Mouse (Mus musculus): ENCODE data around the gene Il17rb.

Gene Il17rb

DNA sequence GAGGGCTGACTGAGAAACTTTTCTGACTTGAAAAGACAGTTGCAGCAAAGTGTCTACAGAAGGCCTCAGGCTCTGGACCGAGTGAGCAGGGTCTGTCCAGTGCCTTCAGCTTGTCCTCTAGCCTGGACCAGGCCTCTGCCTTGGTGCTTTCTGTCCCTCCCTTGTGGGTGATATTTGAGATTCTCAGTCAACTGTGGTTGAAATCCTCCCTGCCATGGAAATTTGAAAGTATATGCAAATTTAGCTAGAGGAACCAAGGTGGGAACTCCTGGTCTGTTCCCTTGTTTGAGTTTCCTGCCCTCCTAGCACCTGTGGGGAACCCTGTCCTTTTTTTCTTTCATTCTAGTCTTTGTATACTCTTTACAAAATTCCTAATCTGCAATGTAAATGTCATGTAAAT lies 6.3 kb upstream of the Il17rb start:
- no peak for DNase-seq (ENCODE audit: low read depth)

DNA sequence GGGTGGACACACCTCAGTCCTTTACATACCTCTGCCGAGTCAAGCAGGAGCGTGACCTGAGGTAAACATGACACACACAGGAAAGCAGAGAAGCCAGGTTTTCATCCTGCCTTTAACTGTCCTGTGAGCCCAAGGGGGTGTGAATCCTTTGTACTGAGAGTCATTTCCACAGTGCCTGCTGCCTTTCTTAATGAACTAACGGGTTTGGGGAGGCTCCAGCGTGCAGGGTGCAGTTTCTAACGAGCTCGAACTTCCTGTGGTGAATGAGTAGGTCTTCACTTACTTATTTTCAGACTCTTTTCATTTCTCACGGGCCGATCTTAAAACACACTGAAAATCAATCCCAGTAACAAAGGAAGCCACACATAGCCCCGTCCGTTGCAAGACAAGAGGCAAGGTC lies 5.8 kb upstream of the Il17rb start:
- no peak for DNase-seq (ENCODE audit: low read depth)

DNA sequence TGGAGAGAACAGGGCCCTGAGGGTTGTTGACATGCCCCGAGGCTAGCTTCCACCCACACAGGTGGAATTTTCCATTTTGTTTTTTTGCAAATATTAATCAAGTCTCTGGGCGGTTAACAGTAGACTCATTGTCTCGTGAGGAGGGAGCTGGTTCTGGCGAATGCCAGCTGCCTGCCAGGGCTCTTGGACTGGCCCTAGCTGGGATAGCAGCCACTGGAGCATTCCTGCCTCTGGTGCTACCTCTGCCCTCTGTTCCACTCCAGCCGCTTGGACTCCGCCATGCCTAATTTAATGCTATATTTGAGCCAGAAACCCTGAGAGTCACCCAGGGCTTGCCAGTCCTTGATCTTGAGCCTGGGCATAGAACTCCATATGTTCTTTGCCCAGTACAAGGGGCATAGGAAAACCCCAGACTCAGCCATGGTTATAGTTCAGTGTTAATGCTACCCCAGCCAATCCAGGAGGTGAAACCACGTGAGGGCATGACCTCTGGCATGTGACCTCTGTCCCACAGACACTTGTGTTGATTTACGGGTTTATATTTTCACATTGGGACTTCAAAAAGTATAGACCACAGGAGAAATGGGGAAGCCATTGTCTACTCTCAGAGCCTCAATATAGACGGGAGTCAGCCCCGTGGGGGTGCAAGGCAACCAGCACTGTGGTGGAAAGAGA lies 3.3 kb upstream of the Il17rb start:
- DNase-seq (ENCODE audit: low read depth): no peak

DNA sequence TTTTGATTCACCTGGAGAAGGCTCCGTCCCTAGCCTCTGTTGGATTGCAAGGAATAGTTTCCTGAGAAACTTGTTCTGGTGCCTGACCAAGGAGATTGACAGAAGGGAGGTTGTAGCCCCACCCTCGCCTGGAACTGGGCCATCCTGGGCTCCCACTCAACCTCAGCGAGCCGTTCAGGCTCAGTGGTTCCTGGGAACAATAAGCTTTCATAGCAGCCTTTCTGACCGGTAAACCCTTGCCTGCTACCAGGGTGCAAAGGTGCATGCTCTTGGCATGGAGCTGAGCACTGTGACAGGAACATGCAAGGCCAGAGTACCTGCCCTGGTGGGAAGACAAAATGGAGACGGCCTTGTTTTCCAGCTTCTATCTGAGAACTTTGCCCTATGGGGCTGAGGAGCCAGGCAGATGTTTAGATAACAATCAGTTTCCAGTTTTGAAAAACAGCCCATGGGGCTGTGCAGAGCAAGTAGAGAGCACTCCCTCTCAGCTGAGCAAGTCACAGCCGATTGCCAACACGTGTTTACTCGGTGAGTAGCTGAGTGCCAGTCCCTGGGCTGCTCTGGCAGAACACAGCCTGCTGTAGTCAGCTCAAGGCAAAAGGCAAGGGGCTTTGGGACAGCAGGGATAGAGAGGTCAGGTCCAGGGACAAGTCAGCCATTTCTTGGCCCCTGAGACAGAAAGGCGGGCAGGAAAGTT lies 1.3 kb upstream of the Il17rb start:
- DNase-seq (ENCODE audit: low read depth): no peak

DNA sequence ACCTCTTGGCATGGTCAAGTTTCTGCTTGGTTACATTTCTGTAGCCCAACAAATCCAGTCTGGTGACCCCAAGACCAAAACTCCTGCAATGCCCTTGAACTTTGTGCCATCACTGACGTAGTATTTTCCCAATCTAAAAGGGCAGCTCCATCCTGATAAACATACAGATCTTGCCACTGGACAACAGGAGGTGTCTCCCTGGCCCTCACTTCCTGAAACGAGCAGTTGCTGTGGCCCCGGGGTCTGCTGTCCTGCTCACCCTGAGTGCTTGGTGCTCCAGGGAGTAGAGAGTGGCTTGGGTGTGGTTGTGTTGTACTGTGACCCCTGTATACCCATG lies 9.3 kb downstream of the Il17rb start:
- no peak for DNase-seq (ENCODE audit: low read depth)

DNA sequence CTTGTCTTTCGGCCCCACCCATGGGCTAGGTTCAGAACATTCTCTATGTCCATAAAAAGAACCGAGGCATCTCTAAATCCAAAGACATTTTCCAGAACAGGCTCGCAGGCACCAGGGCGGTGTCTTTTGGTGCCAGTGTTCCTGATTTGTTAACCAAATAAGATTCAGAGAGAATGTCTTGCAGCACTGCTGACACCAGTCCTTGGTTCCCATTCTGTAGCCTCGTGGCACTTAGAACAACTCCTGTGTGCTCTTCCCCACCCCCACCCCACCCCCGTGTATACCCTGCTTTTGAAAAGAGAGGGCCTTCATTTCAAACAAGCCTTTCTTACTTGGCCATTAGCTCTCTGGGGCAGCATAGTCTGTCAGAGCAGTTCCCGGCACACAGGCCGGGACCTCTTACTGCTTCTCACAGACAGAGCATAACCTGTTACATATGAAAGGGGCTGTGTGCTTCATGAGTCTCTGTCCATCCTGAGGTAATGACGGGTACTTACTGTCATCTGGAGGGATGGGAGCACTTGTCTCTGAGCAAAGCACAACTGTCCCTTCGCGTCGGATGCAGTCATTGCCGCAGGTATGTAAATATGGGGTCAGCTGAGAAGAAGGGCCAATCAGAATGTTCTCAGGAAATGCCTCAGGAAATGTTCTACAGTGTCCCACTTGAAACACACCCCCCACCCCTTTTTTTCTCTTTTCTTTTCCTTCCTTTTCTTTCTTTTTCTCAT lies 9.8 kb downstream of the Il17rb start:
- DNase-seq (ENCODE audit: low read depth): no peak

DNA sequence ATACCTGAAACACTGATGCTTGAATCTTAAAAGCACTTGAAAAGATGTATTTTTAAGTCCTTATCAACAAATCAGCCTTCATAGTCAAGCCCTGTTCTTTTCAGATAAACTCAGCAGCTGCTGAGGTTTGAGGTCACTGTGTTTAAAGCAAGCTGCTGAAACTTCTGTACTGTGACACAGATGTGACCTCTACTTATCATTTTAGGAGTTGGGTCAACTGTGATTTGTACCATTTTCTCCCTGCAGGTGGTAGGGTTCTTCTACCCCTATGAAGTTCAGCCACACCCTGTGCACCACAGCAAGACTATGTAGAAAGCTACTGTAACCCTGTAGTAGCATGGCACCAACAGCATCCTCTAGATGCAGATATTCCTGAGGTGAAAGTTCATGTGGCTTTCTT lies 11.4 kb downstream of the Il17rb start:
- no peak for DNase-seq (ENCODE audit: low read depth)

DNA sequence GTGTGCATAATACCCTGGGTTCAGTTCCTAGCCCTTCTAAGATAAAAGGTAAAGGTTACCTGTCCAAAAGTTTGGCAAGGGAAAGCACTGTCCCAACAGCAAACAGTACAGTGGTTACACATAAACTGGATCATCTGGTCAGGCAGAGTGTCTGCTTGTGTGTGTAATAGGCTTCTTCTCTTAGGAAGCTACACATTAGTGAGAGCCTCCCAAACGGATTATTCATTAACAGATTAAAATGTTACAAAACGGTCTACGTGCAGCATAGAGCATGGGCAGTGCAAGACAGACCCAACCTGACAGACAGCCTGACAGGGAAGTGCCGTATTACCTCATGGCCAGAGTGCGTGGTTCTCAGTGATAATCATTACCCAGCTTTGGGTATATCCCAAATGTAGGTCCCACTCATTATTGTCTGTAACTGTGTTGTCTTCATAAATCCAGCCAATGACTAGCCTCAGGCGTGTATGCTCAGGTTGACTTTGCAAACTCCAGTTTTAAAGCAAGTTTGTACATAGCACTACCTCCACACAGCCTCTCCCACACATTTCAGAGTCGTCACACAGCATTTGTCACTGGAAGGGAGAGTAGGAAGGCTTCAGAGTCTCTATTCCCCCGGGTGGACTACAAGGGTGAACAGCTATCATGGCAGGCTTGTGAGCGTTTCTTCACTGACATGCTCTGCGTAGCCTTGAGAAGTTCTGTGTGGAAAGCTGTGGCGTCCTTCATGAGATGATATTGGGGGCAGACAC lies 12.5 kb downstream of the Il17rb start:
- no peak for DNase-seq (ENCODE audit: low read depth)

DNA sequence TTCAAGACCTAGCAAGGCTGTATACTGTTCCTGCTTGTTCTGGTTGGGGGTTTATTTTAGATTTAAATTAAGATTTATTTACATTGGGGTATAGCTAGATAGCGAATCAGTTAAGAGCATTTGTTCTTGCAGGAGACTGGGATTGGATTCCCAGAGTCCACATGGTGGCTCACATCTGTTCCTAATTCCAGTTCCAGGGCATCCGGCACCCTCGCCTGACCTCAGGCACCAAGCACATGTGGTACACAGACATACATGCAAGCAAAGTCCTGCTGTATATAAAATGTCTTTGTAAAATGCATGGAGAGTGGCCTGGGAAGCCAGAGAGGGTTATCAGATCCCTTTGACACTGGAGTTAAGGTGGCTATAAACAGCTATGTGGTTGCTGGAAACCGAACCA lies 13.7 kb downstream of the Il17rb start:
- no peak for DNase-seq (ENCODE audit: low read depth)

DNA sequence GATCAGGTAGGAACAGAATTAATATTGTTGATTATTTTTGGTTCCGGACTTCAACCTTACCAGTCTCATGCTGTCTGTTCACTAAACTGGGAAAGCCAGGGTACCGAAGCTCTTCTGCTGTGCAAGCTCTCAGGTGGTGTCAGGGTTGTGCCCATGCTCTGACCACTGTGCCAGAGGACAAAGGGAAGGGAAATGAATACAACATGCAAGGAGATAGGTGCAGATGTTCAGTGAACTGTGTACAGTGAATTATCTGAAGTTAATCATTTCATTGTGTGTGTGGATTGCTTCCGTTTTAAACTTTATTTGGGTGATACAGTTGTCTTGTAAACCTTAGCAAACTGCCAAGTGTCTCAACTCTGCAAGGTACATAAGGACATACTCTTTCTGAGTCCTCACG lies 20.4 kb downstream of the Il17rb start:
- no peak for DNase-seq (ENCODE audit: low read depth)

DNA sequence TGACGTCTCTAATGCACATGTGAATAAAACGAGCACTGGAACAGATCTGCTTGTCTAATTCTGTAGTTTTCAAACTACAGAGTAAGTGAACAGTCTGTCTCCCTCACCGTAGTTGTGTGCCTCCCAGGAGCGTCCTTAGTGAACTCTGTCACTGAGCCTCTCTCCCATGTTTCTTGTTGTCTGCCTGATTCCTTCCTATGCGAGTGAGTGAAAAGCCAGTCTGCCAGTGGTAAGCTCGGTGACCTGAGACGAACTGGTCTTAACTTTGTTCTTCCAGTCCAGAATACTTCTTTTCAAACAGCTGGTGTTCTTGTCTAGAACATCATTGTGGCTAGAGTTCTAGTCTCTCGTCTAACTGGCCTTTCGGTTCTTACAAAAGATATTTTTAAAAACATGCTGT lies 21.0 kb downstream of the Il17rb start:
- no peak for DNase-seq (ENCODE audit: low read depth)

DNA sequence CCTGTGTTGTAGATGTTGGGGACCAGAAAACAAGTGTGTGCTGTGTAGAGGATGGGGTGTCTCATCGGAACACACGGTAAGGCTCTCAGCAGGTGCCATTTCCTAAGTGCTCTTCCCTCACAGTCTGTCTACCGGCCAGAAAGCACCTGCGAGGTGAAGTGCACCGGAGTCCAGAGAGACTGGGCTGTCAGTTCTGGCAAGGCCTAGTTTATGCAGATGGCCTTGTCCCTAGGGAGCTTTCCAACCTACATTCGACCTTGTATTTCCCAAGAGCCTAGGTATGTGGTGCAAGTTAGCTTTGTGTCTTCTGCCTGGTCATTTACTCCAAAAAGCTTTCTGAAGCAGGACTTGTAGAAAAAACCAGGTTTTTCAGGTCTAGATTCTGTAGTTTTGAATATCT lies 21.4 kb downstream of the Il17rb start:
- no peak for DNase-seq (ENCODE audit: low read depth)

DNA sequence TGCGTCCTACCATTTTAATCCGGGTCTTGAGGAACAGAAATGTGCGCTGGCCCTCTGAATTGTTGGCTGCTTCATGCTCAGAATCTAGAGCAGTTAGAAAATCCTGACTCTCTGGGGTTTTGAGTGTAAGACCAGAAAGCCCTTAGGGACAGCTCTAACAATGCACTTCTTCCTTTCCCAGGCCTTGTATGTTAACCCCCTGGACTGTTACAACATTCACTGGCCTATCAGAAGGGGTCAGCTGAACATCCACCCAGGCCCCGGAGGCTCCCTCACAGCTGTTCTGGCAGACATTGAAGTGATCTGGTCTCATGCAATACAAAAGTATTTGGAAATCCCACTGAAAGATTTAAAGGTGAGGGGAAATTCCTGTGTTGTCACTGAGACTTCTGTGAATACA lies 22.6 kb downstream of the Il17rb start:
- DNase-seq (ENCODE audit: low read depth): no peak

DNA sequence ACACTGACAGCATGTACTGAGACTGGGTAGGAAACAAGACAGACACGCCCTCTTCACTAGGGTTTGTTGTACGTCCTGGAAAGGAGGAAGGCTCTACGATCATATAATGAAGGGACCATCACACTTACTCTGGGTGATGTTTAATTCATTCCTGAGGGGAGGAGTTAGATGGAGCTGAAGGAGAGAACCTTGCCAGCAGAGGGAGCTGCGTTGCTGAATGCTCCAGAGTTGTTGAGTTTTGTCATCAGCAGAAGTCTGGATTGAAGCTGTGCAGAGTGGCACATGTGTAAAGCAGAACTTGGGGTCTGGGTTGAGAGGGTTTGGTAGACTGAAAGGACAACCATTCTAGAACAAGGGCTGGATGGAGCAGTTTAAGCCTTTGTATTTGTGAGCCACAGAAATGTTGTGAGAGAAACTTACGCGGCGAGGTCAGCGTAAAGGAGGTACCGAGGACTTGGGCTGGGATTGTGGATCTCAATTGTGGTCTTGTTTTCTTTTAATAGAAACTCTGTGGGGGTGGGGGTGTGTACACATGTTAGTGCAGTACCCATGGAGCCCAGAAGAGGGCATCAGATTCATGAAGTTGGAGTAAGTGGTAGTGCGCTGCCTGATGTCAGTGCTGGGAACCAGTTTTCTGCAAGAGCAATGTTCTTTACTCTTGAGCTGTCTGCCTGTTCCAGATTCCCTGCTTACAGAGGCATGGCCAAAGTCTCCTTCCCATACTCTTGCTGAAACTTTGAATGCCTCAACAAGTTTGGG lies 28.1 kb downstream of the Il17rb start:
- DNase-seq (ENCODE audit: low read depth): no peak

DNA sequence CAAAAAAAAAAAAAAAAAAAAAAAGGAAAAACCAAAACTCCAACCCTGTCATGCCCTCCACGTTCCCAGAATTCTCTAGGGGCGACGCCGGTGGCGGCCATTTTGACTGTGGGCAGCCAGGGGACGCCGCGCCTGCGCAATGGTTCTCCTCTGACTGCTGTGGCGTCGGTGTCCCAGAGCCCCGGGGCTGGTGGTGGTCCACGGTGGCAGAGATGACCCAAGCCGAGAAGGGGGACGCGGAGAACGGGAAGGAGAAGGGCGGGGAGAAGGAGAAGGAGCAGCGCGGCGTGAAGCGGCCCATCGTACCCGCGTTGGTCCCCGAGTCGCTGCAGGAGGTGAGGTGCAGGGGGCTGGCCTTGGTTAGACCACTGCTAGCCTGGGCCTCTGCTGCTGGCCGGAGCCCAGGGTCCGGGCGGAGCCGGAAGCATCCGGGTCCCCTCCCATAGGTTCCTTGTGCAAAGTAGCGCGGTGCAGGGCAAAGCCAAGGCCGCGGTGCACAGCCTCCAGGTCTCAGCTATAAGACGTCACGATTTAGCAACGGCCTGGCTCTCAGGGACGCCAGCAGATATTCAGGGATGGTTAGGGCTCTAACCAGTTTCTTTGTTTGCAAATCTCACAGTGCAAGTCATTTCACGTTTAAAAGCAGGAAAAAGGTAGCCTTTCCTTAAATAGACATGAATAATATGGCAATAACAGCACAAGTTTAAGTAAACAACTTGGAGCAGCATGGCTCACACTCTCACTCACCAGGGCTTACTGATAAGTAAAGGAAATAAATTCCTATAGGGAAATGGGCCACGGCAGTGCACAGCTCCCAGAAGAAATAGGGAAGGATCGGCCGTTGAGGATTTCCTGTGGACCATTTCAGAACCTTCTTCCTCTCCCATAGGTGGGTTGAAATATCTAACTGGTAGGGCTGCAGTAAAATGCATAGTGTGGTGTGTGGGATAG lies 30.2 kb downstream of the Il17rb start, which contains the start of gene Actr8:
TSS of gene Actr8 (plus strand) at position 84 of the 951 bp plus-strand sequence.
- peak; percentile 63 for DNase-seq (ENCODE audit: low read depth)

DNA sequence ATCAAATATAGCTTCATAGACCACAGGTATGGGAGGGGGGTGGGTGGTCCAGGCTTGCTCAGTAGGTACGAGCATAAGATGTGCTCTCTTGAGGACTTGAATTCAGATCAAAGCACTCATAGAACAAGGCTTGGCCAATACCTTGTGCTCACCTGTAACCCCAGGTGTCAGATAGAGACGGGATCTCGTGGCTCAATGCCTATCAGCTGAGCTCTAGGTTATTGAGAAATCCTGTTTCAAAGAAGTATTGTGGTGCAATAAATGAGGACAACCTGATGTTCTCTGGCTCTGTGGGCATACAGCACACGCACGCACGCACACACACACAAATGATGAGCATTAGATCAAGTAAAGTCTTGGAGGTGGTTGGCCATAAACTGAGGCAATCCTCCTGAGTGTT lies 31.8 kb downstream of the Il17rb start:
- DNase-seq (ENCODE audit: low read depth): no peak

DNA sequence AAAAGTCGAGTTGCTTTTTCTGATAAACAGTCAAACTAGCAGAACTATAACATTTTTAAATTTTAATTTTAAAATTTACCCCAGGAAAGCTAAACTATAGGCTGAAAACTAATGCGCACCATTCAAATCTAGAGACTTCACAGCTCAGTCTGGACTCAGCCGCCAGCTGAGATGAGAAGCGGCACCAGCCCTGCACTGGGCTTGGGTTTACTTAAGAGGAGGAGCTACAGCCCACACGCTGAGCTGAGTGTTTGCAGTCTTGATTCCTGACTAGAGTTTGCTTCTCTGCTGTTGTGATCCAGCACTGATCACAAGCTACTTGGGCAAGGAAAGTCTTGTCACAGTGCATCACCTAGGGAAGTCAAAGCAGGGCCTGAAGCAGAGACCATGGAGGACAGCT lies 36.7 kb downstream of the Il17rb start:
- no peak for DNase-seq (ENCODE audit: low read depth)

DNA sequence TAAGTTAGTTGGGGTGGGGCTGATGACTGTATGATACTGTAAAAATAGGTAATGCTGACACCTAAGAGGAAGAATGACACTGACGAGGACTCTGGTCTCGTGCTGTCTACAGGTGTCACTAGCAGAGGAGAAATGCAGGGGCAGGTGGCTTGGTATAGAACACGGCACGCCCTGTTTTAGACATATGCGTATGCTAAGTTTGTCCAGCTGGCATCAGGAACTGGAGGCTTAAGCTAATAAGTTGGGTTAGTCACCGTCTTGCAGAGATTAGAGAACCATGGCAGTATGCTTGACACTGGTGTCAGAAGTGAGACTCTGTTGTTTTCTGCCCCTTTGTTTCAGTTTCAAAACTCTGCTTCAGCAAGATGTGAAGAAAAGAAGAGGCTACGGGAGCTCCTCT lies 37.2 kb downstream of the Il17rb start:
- DNase-seq (ENCODE audit: low read depth): no peak

DNA sequence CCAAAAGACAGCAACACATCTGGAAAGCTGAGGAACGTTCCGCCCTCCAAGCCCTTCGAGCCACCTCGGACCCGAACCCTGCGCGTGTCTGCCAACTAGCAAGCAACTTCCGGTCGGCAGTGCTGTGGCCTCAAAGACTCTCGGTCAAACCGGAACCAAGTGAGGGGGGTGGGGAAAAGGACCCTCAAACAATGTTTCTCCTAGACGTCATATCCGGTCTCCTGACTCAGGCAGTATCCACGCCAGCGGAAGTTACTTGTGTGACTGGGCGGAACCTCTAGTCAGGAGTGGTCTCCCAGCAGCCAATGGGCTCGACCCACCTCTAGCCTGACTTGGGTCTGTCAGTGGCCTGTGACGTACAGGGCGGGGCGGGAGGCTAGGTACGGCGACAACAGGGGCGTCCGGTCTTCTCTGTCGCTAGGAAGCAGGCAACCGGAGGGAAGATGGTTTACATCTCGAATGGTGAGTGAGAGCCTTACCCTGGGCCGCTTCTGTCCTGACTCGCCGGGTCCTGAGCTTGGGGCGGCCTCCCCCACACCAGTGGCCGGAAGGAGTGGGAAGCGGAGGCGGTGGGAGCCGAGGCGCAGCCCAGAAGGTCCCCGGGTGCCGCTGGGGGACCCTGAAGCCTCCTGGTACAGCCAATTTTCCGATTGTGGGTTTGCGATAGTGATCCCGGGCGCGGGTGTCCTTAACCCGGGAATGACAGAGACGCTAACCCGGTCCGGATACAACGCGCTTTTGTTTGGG lies 40.4 kb downstream of the Il17rb start, which contains the start of gene Selenok:
TSS of gene Selenok (plus strand) at position 234 of the 747 bp plus-strand sequence.
- DNase-seq (ENCODE audit: low read depth): peak; percentile 96

DNA sequence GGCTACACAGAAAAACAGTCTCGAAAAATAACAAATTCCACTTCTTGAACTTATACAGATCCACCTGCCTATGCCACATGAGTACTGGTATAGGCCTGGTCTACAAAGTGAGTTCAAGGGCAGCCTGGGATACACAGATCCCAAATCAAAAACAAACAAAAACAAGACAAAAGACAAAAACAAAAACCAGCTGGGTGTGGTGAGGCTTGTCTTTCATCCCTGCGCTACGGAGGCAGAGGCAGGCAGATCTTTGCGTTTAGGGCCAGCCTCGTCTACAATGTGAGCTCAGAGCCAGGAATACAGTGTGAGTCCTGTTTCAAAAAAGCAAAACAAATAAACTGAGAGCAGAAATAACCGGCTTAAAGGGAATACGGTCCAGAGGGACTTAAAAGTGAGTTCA lies 41.1 kb downstream of the Il17rb start:
- no peak for DNase-seq (ENCODE audit: low read depth)
